Mouse (Mus musculus): ENCODE data around the gene Ercc6. TPM values are rescaled to one million over a fixed set of nuclear protein-coding genes. Genes with fewer than 3 reads are reported as not detected.

The Ercc6 gene
- 12.0 and 13.4 TPM in 2 replicates for polyA plus RNA-seq (2012; rRNA removed)

DNA sequence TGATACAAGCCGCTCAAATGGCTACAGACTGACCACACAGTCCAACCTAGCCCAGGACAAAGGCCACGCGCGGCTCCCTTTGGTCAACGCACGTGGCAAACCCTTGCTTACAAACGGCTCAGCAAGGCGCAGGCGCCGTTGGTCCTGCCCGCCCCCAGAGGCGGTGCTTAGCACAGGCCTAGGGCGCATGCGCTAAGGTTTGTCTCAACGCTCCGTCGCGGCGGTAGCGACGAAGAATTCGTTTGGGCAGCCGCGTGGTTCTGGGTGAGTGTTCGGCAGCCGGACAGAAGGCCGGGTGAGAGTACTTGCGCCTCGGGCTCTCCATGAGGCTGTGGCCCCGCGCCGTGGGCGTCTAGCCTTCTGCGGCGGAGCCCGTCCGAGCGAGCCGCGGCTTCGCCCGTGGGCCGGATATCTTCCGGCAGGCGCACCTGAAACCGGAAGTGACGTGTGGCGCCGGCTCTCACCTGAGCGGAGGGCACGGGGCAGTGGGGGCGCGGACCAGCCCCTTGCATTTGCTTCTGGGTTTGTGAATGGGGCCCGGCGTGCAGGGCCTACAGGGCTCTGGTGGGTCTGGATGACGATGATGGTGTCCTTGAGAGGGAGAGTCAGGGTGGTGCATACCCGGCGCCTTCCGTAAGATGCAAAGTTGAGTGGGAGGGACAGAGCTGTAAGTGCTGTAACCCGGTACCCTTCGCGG, at the start of gene Ercc6:
TSS of gene Ercc6 (plus strand) at position 186 of the 697 bp plus-strand sequence.
- Histone ChIP-seq H3K4me1 (ENCODE audit: control insufficient read depth, insufficient read depth, low read length) (peaks cover 2% of the 10 kb centered on the region; the same call in 1 of the 2 replicates), H3K27ac (ENCODE audit: insufficient read depth, low read length) (peak within 1 kb of the TSS; percentile 51; the same call in 1 of the 2 replicates), H3K4me3 (ENCODE audit: insufficient read depth, low read length) (peak within 1 kb of the TSS; percentile 69)
- no peak for TF ChIP-seq CTCF (IDR thresholded peaks at IDR 0.05; ENCODE audit: extremely low read depth, insufficient read depth, low read length)
- TF ChIP-seq POLR2A (IDR thresholded peaks at IDR 0.05; ENCODE audit: extremely low read depth, insufficient read depth, low read length): peak; percentile 94

DNA sequence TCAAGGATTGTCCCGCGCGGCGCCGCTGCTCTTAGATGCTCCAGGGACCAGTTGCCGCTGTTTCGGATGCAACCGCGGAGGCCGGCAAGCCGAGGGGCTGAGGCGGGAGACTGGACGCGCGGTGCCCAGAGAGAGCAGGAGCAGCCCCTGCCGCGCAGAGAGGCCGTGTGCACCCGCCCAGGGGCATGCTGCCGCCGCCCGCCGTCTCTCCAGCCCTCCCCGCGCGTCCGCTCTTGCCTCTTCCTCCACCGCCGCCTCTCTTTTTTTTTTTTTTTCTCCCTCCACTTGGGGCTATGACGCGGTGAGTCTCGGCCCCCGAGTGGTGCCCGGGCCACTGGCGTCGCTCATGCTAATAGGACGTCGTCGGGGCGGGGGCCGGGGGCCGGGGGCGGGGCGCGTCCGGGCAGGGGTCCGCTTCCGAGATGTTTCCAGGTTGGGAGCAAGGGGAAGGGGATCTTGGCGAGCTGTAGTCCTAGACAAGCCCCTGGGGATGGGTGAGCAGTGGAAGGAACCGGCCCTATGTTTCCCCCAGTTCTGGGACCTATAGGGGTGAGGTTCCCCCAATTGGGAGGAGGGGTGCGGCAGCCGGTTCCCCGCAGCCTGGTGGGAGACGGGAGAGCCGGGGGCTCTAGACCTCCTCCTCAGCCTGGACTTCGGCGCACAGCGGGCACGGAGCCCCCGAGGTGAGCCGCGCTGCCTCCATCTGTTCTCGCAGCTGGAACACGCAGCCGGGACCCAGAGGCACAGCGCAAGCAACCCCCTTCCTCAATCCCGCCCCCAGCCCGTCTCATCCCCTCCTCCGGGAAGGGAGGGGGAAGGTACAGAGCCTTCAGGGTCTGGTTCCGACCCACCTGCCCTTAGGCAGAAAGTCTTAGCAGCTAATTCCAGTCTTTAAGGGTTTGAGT, 48.5 kb upstream of the Ercc6 start, which contains the start of gene Slc18a3:
TSS of gene Slc18a3 (minus strand) at position 250 of the 905 bp plus-strand sequence.
- H3K4me3 ChIP-seq (ENCODE audit: insufficient read depth, low read length): no peak within 1 kb of the TSS
- no peak for TF ChIP-seq POLR2A (IDR thresholded peaks at IDR 0.05; ENCODE audit: extremely low read depth, insufficient read depth, low read length)
- no peak for TF ChIP-seq CTCF (IDR thresholded peaks at IDR 0.05; ENCODE audit: extremely low read depth, insufficient read depth, low read length)

GRCm38 (mm10) chr14:32465506-32465870, 47.8 kb upstream of the Ercc6 start:
- no peak overlapping the region for H3K27ac ChIP-seq (ENCODE audit: insufficient read depth, low read length)
- TF ChIP-seq POLR2A (IDR thresholded peaks at IDR 0.05; ENCODE audit: extremely low read depth, insufficient read depth, low read length): no peak
- TF ChIP-seq CTCF (IDR thresholded peaks at IDR 0.05; ENCODE audit: extremely low read depth, insufficient read depth, low read length): no peak
- no peak overlapping the region for H3K4me3 ChIP-seq (ENCODE audit: insufficient read depth, low read length)
- no peaks in the 10 kb centered on the region for H3K4me1 ChIP-seq (ENCODE audit: control insufficient read depth, insufficient read depth, low read length)

More for the DNA sequence above, 48.5 kb upstream of the Ercc6 start, which contains the start of gene Slc18a3:
- H3K4me1 ChIP-seq (ENCODE audit: control insufficient read depth, insufficient read depth, low read length): no peaks in the 10 kb centered on the region
- H3K27ac ChIP-seq (ENCODE audit: insufficient read depth, low read length): no peak within 1 kb of the TSS

GRCm38 (mm10) chr14:32465889-32466288, 47.4 kb upstream of the Ercc6 start, which contains the start of gene Chat:
Chat (minus strand) TSS chr14:32465989.
- Histone ChIP-seq H3K27ac (ENCODE audit: insufficient read depth, low read length) (no peak within 1 kb of the TSS), H3K4me1 (ENCODE audit: control insufficient read depth, insufficient read depth, low read length) (no peaks in the 10 kb centered on the region), H3K4me3 (ENCODE audit: insufficient read depth, low read length) (no peak within 1 kb of the TSS)
- TF ChIP-seq POLR2A (IDR thresholded peaks at IDR 0.05; ENCODE audit: extremely low read depth, insufficient read depth, low read length) (no peak), CTCF (IDR thresholded peaks at IDR 0.05; ENCODE audit: extremely low read depth, insufficient read depth, low read length) (no peak)

DNA sequence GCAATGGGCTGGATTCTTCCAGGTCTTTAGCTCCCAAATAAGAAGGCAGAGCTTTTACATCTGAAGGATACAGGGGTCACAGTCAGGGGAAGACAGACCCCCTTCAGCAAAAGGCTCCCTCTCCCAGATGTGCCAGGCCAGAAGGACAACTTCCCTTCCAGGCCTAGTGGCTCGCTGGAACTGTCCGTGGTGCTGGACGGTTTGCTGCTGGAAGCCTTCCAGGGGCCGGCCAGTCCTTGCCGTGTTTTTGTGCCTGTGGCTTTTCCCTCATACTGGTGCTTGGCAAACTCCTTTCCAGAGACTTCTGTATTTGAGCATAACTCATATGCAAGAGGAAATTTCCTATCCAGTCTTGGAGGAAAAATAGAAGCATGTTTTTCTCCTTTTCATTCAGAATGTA, 45.7 kb upstream of the Ercc6 start:
- TF ChIP-seq CTCF (IDR thresholded peaks at IDR 0.05; ENCODE audit: extremely low read depth, insufficient read depth, low read length) (no peak), POLR2A (IDR thresholded peaks at IDR 0.05; ENCODE audit: extremely low read depth, insufficient read depth, low read length) (no peak)
- Histone ChIP-seq H3K27ac (ENCODE audit: insufficient read depth, low read length) (no peak overlapping the region), H3K4me1 (ENCODE audit: control insufficient read depth, insufficient read depth, low read length) (no peaks in the 10 kb centered on the region), H3K4me3 (ENCODE audit: insufficient read depth, low read length) (no peak overlapping the region)

DNA sequence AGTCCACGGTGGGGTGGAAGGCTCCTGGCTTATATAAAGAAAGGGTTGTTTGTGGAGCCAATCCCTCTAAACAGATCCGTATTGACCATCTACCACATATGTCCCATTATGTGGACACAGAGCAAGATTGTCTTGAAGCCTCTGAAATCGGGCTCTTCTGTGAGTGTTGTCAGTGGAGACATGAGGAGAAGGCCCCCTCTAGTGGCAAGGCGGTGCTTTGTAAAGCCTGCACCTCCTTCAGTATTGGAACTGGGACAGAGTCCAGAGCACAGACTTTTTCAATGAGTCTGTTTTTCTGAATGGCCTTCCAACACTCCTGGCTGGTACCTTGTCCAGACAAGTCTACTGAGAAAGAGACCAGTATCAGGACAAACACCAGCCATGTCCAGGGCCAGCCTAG, 40.3 kb upstream of the Ercc6 start:
- H3K4me1 ChIP-seq (ENCODE audit: control insufficient read depth, insufficient read depth, low read length): no peaks in the 10 kb centered on the region
- no peak overlapping the region for H3K4me3 ChIP-seq (ENCODE audit: insufficient read depth, low read length)
- TF ChIP-seq POLR2A (IDR thresholded peaks at IDR 0.05; ENCODE audit: extremely low read depth, insufficient read depth, low read length) (no peak), CTCF (IDR thresholded peaks at IDR 0.05; ENCODE audit: extremely low read depth, insufficient read depth, low read length) (peak; percentile 85)
- H3K27ac ChIP-seq (ENCODE audit: insufficient read depth, low read length): no peak overlapping the region

GRCm38 (mm10) chr14:32476559-32476958, 36.8 kb upstream of the Ercc6 start:
- no peak for TF ChIP-seq CTCF (IDR thresholded peaks at IDR 0.05; ENCODE audit: extremely low read depth, insufficient read depth, low read length)
- TF ChIP-seq POLR2A (IDR thresholded peaks at IDR 0.05; ENCODE audit: extremely low read depth, insufficient read depth, low read length): no peak
- H3K27ac ChIP-seq (ENCODE audit: insufficient read depth, low read length): no peak overlapping the region
- H3K4me1 ChIP-seq (ENCODE audit: control insufficient read depth, insufficient read depth, low read length): no peaks in the 10 kb centered on the region
- H3K4me3 ChIP-seq (ENCODE audit: insufficient read depth, low read length): no peak overlapping the region

GRCm38 (mm10) chr14:32477581-32477980, 35.7 kb upstream of the Ercc6 start:
- Histone ChIP-seq H3K4me3 (ENCODE audit: insufficient read depth, low read length) (no peak overlapping the region), H3K4me1 (ENCODE audit: control insufficient read depth, insufficient read depth, low read length) (no peaks in the 10 kb centered on the region), H3K27ac (ENCODE audit: insufficient read depth, low read length) (no peak overlapping the region)
- TF ChIP-seq POLR2A (IDR thresholded peaks at IDR 0.05; ENCODE audit: extremely low read depth, insufficient read depth, low read length) (no peak), CTCF (IDR thresholded peaks at IDR 0.05; ENCODE audit: extremely low read depth, insufficient read depth, low read length) (no peak)

DNA sequence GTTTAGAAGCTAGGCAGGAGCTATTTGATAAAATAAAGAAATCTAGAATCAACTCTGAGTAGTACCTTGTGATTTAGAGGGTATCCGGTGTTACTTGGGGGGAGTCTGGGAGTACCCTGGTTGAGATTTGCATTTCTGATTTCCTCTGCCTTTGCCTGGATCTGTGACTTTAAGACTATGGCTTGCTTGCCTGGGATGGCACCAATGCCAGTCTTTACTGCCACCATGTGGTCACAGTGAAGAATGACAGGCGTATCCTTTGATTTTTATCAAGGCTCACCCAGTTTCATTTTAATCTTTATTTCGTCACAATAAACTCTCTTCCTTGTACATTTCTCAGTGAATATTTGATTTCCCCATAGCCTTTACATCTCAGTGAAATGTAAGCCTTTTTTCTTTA, 31.3 kb upstream of the Ercc6 start:
- TF ChIP-seq POLR2A (IDR thresholded peaks at IDR 0.05; ENCODE audit: extremely low read depth, insufficient read depth, low read length) (no peak), CTCF (IDR thresholded peaks at IDR 0.05; ENCODE audit: extremely low read depth, insufficient read depth, low read length) (peak; percentile 94)
- no peak overlapping the region for H3K4me3 ChIP-seq (ENCODE audit: insufficient read depth, low read length)
- H3K4me1 ChIP-seq (ENCODE audit: control insufficient read depth, insufficient read depth, low read length): no peaks in the 10 kb centered on the region
- H3K27ac ChIP-seq (ENCODE audit: insufficient read depth, low read length): no peak overlapping the region
